Mouse (Mus musculus) WW6 (cell line): Measurements from ENCODE around the gene Ilk.
"Not testable (repeated sequence)": the region's sequence is repeated elsewhere in the genome, so short reads cannot be mapped to it uniquely, and the experiment has no call there.

Experiments used
- DNase-seq: peaks from one replicate; pipeline ENCODE4 v3.0.0-alpha.2; 2013; ENCODE audit warnings: low read depth, low spot score

The Ilk gene

DNA sequence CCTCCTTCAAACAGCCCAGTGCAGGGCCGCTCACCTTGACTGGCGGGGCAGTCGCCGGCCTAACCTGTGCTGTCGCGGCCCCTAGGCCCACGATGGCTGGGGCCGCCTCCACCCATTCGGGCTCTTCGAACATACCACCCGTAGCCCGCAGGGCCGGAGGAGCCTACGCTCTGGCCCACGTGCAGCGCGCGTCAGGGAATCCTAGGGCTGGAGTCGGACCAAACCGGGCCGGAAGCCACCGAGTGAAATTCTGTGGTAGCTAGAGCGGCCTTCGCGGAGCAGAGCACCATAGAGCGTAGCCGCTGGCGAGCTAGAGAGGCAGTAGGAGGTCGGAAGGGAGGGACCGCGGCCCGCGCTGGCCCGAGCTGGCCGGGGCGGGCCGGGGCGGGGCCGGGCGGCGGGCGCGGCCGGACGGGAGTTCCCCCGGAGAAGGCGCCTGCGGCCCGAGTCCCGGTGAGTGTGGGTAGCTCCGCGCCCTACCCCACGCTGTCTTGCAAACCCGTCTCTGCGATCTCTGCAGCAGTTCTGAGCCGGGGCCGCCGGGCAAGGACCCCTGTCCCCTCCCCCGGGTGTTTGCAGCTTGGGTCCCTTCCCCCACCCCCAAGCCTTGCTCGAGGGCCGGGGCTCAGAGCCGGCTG, at the start of gene Ilk:
Gene Ilk, plus strand, starts transcription at position 329 of the 638 bp plus-strand sequence.
- DNase-seq, result peak; percentile 56

DNA sequence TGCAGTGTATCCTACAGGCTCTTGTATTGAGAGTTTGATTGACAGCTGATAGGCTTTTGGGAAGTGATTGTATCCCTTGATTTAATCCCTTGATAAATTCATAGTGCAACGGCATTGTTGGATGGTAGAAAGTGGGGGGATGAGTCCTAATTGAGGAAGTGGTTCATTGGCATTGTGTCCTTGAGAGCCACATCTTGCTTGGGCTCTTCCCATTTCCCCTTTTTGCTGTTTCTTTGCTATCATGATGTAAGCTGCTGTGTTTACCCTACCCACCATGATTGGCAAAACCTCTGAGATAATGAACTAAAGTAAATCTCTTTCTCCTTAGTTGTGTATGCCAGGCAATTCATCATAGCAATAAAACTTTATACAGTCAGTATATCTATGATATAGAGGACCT, 45.5 kb upstream of the Ilk start:
- no peak for DNase-seq

DNA sequence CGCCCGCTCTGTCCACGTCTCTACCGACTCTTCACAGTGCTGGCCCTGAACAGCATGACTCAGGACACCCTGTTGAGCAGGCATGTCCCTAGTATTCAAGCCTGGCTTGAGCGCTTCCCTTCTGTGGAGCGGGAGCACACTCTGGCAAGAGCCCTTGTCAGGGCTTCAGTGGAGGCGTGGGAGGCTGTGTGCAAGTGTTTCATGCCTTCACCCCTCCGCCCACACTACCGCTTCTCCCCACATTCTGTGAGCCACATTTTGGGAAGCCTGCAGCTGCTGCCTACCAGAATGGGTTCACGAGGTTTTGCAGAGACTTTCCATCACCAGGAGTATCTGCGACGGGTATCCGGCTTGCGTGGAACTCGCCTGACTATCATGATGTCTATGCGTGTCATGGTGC, 33.2 kb upstream of the Ilk start:
- DNase-seq, result no peak

DNA sequence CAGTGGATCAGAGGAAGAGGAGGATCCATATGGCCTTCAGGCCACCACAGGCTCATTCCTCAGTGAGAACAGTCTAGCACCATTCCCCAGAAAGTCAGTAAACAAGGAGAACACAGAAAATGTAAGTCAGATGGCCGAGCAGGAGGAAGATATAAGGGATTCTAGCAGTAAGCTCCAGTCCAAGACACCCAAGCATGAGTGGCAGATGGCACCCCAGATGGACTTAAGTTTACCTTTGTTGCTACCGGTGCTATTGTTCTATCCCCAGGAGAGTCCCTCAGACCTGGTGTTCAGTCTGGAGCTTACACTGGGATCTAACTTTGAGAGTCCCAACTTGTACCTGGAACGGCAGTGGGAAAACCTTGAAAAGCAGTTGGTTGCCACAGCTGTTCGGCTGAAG, 32.6 kb upstream of the Ilk start:
- DNase-seq, result no peak

DNA sequence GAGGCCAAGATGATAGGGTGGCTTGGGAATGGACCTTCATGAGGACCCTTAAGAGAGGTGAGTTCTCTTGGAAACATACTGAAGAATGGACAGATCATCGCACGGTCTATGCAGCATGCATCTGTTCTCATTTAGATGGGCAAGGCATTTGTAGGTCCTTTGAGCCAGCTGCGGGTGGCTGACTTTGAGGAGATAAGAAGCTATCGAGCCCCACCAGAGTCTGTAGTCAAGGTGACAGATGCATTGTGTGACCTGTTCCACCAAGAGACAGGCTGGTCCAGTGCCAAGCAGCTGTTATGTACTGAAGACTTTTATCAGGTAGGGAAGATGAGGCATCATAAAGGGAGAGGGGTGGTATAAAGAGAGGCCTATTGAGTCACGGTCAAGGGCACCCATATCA, 27.7 kb upstream of the Ilk start:
- no peak for DNase-seq

DNA sequence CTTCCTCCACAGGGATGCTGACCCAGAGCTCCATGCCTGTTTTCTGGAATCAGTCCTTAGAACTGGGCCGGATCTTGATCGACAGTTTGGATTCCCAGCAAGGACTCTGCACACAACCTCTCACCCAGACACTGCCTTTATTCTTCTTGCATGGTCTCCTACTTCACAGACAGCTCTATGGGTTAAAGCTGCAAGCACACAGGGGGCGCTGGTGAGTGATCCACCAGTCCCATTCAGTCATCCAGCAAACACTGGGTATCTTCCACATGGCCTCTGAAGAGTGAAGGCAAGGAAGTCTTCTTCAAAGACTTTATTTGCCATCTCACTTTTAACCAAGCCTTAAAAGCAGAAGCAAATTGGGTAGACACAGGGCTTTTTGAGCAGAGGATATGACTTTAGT, 21.0 kb upstream of the Ilk start:
- DNase-seq, result no peak

DNA sequence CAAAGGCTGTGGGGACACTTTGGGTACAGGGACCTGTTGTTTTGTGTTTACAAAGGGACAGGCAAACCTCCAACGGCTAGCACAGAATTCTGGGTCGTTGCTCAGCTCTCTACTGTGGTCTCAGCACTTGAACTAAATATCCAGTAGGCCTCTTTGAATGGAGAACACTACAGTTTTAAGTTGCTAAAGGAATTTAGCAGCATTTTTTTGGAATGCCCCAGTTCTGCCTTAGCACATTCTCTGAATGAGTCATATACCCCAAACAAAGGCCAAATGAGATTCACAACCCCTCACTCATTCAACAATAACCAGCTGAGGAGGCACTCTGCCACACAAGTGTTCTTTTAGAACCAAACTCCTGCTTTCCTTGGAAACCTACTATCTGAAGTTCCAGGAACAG, 14.5 kb upstream of the Ilk start:
- no peak for DNase-seq

DNA sequence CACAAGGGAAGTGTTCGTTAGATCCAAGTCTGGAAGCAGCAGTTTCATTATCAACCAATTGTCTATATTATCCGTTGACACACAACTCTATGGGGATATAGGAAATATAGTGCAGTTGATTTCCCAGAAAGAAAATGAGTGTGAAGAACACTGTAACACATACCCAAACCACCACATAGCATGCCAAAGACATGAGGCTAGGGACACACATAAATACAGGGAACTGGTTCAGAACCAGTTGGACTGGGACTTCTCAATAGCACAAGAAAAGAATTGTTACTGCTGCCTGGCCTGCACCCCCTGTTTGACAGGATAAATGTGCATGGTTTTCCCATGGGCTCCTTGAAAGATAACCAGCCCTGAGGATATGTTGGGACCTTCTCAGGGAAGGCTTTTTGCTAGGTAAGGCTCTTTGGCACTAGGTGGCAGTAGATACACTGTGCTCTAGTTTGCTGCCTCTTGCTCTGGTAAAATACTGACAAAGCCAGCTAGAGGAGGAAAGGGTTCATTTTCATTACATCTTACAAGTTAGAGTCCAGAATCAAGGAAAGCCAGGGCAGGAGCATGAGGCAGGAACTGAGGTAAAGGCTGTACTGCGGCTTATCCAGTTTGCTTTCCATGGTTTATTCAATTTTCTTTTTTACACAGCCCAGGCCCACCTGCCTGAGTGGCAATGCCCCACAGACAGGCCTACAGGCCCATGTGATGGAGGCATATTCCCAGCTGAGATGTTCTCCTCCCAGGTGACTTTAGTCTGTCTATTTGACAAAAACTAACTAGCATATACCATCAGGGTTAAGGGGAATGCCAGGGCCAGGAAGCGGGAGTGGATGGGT, 10.0 kb upstream of the Ilk start:
- DNase-seq, result no peak

DNA sequence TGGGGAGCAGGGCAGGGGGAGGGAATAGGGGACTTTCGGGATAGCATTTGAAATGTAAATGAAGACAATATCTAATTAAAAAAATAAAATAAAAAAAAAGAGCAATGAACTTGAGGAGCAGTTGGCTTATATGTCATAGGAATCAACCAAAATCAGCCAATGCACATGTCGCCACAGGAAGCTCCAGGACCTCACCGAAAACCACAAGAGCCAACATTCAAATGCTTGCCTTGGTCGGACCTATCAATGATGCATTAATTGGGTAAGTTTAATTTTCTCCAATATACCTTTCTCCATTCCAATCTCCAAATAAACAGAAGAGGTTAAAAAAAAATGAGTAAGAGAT, 9.4 kb upstream of the Ilk start:
- DNase-seq, result no peak

DNA sequence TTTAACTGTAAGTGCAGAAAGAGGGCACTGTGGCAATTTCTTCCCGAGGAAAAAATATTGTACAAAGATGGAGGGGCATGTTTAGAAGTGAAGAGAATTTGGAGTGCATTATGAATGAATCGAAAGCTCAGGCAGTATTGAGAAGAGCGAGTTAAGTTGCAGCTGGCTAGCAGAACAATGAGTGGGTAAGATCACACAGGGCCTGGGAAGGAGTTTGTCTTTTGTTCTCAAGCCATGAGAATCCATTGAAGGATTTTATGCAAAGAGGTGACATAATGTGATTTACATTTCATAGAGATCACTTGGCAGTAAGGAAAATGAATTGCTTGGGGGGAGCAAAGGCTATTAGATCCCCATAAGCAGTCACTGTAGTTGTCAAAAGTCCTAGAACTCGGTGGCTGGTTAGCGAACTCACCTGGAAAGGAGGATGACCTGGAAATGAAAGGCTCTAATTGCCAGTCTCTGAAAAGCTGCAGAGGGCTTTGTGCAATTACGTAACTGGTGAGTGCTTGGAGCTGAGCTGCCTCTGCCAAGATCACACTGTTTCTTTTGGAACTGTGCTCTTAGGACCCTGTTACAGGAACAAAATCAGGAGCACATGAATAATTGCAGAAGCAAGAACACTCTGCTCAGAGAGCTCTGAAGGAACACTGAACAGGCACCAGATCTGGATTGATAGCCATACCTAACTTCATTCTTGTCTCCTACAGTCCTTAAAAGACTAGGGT, 7.5 kb upstream of the Ilk start:
- no peak for DNase-seq

DNA sequence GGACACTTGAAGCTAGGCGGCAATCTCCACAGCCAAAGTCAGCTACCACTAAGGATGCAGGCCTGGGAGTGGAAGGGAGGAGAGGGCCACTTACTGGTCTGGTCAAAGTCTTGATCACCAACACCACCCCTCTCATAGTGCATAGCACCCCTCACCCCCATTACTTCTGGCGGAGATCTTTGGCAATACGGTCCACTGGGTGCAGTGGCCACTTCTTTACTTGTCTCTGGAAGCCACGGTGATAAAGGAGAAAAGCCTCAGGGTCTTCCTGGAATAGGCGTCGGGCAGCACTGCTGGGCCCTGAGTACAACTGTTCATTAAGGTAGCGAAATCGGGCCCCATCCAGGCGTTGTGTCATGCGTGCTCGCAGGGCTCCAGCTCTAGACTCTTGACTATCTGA, 2.6 kb upstream of the Ilk start:
- no peak for DNase-seq

DNA sequence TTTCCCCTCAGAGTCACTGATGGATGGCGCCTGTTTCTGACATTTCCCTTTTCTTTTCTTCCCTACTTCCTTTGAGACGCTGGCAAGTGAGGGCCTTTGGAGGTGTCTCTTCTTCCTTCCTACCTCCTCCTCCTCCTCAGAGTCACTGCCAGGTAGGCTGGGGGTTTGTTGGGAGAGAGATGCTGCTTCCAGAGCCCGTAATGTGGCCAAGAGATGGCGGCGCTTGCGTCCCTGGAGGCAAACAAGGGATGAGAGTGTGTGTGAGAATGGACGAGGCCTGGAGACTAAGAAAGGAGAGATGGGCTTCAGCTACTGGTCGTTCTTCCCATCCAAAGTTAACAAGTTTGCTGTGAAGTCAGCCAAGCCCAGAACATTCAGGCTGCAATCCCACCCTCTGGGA, 1.6 kb upstream of the Ilk start:
- DNase-seq, result no peak

DNA sequence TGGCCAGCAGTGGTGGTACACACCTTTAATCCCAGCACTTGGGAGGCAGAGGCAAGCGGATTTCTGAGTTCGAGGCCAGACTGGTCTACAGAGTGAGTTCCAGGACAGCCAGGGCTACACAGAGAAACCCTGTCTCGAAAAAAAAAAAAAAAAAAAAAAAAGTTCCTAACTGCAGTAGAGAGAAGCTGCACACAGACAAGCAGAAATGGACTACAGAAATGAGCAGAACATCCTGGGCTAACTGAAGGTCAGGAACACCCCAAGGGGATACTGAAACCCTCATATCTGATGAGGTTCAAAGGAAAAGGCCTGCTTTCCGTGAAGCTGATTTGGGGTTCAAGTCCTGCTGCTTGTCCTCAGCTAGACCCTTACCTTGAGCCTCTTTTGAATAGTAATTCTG, 928 bp upstream of the Ilk start:
- not testable (repeated sequence) for DNase-seq

DNA sequence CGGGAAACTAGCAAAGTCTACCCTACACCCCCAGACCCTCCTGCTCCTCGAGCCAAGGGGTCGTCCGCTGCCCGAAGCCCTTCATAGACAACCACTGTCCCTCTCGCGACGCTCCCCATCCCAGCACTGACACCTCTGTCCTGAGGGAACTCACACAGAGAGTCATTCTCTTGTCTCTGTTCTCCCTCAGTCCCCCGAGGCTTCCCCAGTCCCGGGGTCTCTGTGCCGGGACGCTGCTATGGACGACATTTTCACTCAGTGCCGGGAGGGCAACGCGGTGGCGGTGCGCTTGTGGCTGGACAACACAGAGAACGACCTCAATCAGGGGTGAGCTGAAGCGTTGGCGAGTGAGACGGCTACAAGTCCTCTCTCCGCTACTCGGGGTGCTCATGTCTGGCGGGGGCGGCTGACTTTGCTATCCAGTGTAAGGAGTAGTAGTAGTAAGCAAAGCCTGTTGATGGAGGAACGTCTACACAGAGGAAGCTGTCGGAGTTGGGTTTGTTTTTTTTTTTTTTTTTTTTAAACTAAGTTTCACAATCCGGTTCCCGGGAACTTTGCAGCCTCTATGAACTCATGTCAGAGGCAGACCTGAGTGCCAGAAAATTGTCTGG, 624 bp downstream of the Ilk start, which contains the start of gene Rrp8:
Gene Rrp8, minus strand, starts transcription at position 475 of the 611 bp plus-strand sequence.
- no peak for DNase-seq

DNA sequence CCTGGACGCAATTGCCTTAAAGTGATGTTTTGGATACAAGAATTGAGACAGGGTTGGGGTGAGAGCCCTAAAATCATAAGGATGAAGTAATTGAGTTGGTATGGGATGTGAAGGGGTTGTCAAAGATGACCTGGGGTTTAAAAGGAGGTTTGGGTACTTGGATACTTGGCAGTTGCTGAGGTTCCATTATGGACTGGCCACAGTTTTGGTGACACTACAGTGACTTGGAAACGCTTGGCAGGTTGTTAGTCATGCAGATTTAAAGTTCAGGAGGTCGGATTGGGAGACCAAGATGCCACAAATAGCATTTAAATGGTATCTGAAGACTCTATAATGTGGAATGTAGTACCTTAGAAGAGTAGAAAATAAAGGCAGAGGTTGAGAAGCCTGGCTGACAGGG, 1.3 kb downstream of the Ilk start:
- DNase-seq, result no peak

DNA sequence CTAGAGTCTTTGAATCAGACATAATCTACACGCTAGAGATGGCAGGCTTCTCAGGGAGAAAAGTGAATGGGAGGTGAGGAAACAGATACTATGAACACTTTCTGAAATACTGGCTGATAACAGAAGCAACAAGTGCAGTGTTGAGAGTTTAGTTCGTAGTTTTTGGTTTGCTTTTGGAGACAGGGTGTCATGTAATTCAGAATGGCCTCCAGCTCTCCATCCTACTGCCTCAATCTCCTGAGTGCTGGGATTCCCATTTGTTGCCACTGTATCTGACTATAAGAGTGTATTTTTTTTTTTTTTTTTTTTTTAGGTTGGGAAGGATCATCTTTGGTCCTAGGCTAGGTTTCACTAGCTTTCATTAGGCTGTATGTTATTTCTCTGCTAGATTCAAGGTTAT, 1.9 kb downstream of the Ilk start:
- DNase-seq, result no peak

DNA sequence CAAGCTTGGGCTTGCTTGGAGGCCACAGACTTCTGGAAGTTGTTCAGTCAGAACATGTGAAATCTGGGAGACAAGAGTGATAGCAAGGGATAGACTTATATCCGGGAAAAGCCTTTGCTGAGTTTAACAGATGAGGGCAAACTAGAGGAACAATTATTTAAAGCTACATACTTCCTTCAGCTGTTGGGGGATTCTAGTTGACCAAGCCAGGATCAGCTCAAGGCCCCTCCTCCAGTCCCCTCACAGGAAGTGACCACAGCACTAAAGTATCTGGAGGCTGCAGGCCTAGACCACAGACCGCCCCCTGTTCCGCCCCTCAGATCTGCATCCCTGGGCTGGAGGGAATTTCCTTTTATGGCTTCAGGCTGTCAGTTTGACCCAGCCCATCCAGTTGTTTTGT, 2.6 kb downstream of the Ilk start:
- no peak for DNase-seq

DNA sequence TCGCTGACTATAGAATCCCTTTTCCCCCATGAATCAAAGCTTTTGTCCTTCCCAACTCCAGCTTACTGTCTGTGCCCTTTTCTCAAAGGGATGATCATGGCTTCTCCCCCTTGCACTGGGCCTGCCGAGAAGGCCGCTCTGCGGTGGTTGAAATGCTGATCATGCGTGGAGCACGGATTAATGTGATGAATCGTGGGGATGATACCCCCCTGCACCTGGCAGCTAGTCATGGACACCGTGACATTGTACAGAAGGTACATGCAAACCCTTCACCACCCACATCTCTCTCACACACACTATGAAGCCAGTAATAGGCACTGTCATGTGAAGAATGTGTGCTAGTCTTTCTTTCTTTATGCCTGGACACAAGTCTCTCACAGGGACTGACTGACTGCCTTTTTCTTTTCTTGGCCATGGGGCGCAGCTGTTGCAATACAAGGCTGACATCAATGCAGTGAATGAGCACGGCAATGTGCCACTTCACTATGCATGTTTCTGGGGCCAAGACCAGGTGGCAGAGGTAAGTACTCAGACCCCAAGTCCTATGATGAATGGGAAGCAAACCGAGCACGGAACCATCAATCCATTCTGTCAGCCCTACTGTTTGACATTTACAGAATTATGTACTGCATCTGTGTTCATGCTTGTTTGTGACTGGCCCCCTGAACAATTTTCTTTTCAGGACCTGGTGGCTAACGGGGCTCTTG, 3.9 kb downstream of the Ilk start:
- no peak for DNase-seq

DNA sequence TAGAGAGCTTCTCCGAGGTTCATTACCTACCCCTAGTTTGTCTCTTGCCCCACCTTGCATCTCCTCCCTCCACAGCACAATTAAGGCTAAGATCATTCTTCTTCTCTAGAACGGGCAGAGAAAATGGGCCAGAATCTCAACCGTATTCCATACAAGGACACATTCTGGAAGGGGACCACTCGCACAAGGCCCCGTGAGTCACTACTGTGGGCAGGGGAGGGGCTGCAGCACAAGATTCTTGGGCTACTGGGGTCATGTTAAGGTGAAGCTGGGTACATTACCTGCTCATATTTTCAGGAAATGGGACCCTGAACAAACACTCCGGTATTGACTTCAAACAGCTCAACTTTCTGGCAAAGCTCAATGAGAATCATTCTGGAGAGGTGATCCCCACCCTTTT, 4.5 kb downstream of the Ilk start:
- DNase-seq, result no peak

DNA sequence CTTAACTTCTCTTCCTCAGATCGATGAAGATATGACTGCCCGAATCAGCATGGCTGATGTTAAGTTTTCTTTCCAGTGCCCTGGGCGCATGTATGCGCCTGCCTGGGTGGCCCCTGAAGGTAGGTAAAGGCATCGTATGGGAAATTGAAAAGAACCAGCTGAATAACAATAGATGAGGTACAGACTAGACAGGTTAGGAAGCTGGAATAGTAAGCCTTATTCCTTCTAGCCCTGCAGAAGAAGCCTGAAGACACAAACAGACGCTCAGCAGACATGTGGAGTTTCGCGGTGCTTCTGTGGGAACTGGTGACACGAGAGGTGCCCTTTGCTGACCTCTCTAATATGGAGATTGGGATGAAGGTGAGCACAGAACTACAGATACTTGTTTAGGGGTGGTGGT, 5.6 kb downstream of the Ilk start:
- DNase-seq, result no peak

DNA sequence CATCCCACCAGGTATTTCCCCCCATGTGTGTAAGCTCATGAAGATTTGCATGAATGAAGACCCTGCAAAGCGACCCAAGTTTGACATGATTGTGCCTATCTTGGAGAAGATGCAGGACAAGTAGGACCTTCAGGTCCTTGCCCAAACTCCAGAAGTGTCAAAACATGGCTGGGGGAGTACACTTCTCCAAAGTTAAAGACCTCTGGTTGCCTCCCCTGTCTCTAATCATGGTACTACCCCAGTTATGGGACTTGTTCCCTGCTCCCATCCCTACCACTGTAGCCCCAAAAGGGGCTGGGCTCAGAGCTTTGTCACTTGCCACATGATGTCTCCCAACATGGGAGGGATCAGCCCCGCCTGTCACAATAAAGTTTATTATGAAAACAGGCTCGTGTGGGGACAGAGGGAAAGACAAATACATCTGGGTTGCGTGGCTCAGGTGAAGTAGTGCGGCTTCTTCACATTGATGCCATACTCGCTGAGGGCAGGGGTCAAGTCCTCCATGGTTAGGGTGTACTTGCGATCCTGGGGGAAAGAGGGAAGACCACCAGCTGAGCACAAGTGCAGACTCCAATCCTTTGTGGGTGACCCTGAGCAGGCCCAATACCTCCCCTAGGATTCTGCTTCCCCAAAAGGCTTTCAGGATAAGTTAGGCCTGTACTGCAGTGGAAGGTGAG, 6.3 kb downstream of the Ilk start:
- not testable (repeated sequence) for DNase-seq
